Mouse (Mus musculus): ENCODE data around the gene Ptrh2. TPM values are rescaled to one million over a fixed set of nuclear protein-coding genes. Genes with fewer than 3 reads are reported as not detected.
A peak's percentile ranks its signal among the peaks of the same experiment; 100 is the strongest.

The Ptrh2 gene
- polyA plus RNA-seq, 1 experiment from 2014 or later, result 30.4 TPM

GRCm38 (mm10) chr11:86649542-86649941 is 34.2 kb upstream of the Ptrh2 start:
- Histone ChIP-seq H3K27me3 (ENCODE audit: control insufficient read depth, insufficient read depth, low read length) (no peaks in the 10 kb centered on the region), H3K4me2 (replicated peaks) (no peak overlapping the region), H3K9me3 (ENCODE audit: control insufficient read depth, low read length) (no peaks in the 10 kb centered on the region), H3K9ac (no peak overlapping the region), H3K27ac (no peak overlapping the region), H3K4me3 (replicated peaks; ENCODE audit: low read length) (no peak overlapping the region), H3K4me1 (replicated peaks; ENCODE audit: control insufficient read depth, insufficient read depth, low read length) (no peaks in the 10 kb centered on the region), H3K36me3 (replicated peaks; ENCODE audit: control insufficient read depth, insufficient read depth) (no peaks in the 10 kb centered on the region)
- DNase-seq (ENCODE audit: low spot score) (no peak), ATAC-seq (ENCODE audit: low FRiP score) (no peak)
- 93% methylated on average over 1 of the region's 1 CpGs for WGBS

DNA sequence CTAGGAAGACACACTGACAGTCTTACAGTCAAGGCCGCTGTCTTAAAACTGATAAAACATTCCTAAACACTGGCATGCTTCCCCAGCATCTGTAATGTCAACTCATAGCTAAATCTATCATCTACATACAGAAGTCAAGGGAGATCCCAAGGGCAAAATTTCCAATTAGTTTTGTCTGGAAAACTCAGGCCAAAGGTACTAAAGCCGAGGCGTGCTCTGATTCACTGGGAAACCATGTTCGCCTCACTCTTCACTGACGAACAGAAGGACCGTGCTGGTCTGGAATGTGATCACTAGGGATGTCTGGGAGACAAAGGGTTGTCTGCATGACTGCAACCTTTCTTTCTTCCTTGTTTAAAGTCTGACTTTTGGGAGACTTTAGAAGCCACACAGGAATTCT is 33.1 kb upstream of the Ptrh2 start:
- 39% methylated on average over 6 of the region's 6 CpGs for WGBS
- no peak overlapping the region for H3K27ac ChIP-seq
- no peaks in the 10 kb centered on the region for H3K36me3 ChIP-seq (replicated peaks; ENCODE audit: control insufficient read depth, insufficient read depth)
- H3K4me1 ChIP-seq (replicated peaks; ENCODE audit: control insufficient read depth, insufficient read depth, low read length), result no peaks in the 10 kb centered on the region
- no peaks in the 10 kb centered on the region for H3K27me3 ChIP-seq (ENCODE audit: control insufficient read depth, insufficient read depth, low read length)
- no peak overlapping the region for H3K4me3 ChIP-seq (replicated peaks; ENCODE audit: low read length)
- no peak overlapping the region for H3K9ac ChIP-seq
- ATAC-seq (ENCODE audit: low FRiP score) (no peak), DNase-seq (ENCODE audit: low spot score) (no peak)
- H3K9me3 ChIP-seq (ENCODE audit: control insufficient read depth, low read length), result no peaks in the 10 kb centered on the region
- no peak overlapping the region for H3K4me2 ChIP-seq (replicated peaks)

- Histone ChIP-seq H3K4me1 (replicated peaks; ENCODE audit: control insufficient read depth, insufficient read depth, low read length) (no peaks in the 10 kb centered on the region), H3K4me2 (replicated peaks) (no peak overlapping the region), H3K27me3 (ENCODE audit: control insufficient read depth, insufficient read depth, low read length) (no peaks in the 10 kb centered on the region), H3K36me3 (replicated peaks; ENCODE audit: control insufficient read depth, insufficient read depth) (no peaks in the 10 kb centered on the region), H3K27ac (no peak overlapping the region), H3K9ac (no peak overlapping the region), H3K4me3 (replicated peaks; ENCODE audit: low read length) (no peak overlapping the region), H3K9me3 (ENCODE audit: control insufficient read depth, low read length) (no peaks in the 10 kb centered on the region)
- no peak for DNase-seq (ENCODE audit: low spot score)
- no peak for ATAC-seq (ENCODE audit: low FRiP score)
- 93% methylated on average over 4 of the region's 4 CpGs for WGBS
These were observed 31.2 kb upstream of the Ptrh2 start for GRCm38 (mm10) chr11:86652578-86652979.

GRCm38 (mm10) chr11:86653446-86653845 is 30.3 kb upstream of the Ptrh2 start:
- Histone ChIP-seq H3K27ac (no peak overlapping the region), H3K4me1 (replicated peaks; ENCODE audit: control insufficient read depth, insufficient read depth, low read length) (no peaks in the 10 kb centered on the region), H3K9ac (no peak overlapping the region), H3K9me3 (ENCODE audit: control insufficient read depth, low read length) (no peaks in the 10 kb centered on the region), H3K36me3 (replicated peaks; ENCODE audit: control insufficient read depth, insufficient read depth) (no peaks in the 10 kb centered on the region), H3K4me3 (replicated peaks; ENCODE audit: low read length) (no peak overlapping the region), H3K4me2 (replicated peaks) (no peak overlapping the region), H3K27me3 (ENCODE audit: control insufficient read depth, insufficient read depth, low read length) (no peaks in the 10 kb centered on the region)
- DNase-seq (ENCODE audit: low spot score) (peak; percentile 84), ATAC-seq (ENCODE audit: low FRiP score) (no peak)
- 47% methylated on average over 3 of the region's 3 CpGs for WGBS

DNA sequence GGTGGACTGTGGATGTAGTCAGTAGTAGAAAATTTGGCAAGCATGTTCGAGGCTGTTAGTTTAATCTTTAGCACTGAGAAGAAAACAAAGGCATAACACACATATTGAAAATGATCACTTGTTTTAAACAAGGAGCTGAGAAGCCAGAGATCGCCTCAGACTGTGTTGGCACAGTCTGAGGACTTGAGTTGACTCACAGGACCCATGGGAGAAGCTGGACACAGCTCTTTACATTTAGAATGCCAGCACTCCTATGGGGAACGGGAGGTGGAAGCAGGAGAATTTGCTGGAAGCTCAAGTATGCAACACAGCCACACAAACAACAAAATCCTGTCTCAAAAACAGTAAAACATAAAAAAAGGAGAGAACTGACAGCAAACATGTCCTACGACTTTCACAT is 29.7 kb upstream of the Ptrh2 start:
- H3K36me3 ChIP-seq (replicated peaks; ENCODE audit: control insufficient read depth, insufficient read depth), result peaks cover 4% of the 10 kb centered on the region; the same call in 1 of the 2 replicates
- H3K9ac ChIP-seq, result no peak overlapping the region
- no peaks in the 10 kb centered on the region for H3K9me3 ChIP-seq (ENCODE audit: control insufficient read depth, low read length)
- DNase-seq (ENCODE audit: low spot score) (no peak), ATAC-seq (ENCODE audit: low FRiP score) (no peak)
- H3K27ac ChIP-seq, result no peak overlapping the region
- no peaks in the 10 kb centered on the region for H3K4me1 ChIP-seq (replicated peaks; ENCODE audit: control insufficient read depth, insufficient read depth, low read length)
- WGBS, result 91% methylated on average over 4 of the region's 4 CpGs
- no peak overlapping the region for H3K4me3 ChIP-seq (replicated peaks; ENCODE audit: low read length)
- H3K4me2 ChIP-seq (replicated peaks), result no peak overlapping the region
- no peaks in the 10 kb centered on the region for H3K27me3 ChIP-seq (ENCODE audit: control insufficient read depth, insufficient read depth, low read length)

- ATAC-seq (ENCODE audit: low FRiP score) (no peak), DNase-seq (ENCODE audit: low spot score) (peak; percentile 66)
- 63% methylated on average over 1 of the region's 1 CpGs for WGBS
- Histone ChIP-seq H3K4me1 (replicated peaks; ENCODE audit: control insufficient read depth, insufficient read depth, low read length) (no peaks in the 10 kb centered on the region), H3K4me3 (replicated peaks; ENCODE audit: low read length) (no peak overlapping the region), H3K9ac (no peak overlapping the region), H3K9me3 (ENCODE audit: control insufficient read depth, low read length) (no peaks in the 10 kb centered on the region), H3K36me3 (replicated peaks; ENCODE audit: control insufficient read depth, insufficient read depth) (peaks cover 14% of the 10 kb centered on the region), H3K27me3 (ENCODE audit: control insufficient read depth, insufficient read depth, low read length) (no peaks in the 10 kb centered on the region), H3K27ac (no peak overlapping the region), H3K4me2 (replicated peaks) (no peak overlapping the region)
These were observed 28.1 kb upstream of the Ptrh2 start for GRCm38 (mm10) chr11:86655671-86656070.

DNA sequence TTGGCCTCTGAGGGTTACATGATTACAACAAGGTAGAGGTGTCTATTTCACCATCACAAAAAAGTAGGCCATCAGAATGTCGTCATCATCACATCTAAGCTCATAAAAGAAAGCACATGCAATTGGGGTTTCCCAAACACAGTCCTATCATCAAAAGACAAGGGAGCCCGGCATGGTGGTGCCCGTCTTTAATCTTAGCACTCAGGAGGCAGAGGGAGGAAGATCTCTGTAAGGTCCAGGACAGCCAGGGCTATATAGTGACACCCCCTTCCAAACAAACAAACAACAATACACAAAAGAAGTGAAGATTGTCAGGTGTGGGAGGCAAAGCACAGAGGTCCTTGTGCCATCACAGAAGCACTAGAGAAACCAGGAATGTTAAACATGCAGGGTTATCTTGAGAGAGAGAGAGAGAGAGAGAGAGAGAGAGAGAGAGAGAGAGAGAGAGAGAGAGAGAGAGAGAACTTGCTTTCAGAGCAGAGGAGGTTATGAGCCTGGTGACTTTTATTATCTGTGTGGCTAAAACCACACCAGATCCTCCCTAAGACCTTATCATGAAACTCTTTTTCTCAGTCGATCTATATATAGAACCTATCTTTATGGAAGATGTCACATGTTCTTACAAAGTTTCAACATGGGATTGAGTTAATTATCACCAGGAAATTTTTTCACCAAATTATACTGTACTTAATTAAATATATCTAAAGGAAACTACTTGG is 26.8 kb upstream of the Ptrh2 start:
- Histone ChIP-seq H3K9ac (no peak overlapping the region), H3K36me3 (replicated peaks; ENCODE audit: control insufficient read depth, insufficient read depth) (peaks cover 24% of the 10 kb centered on the region), H3K9me3 (ENCODE audit: control insufficient read depth, low read length) (no peaks in the 10 kb centered on the region), H3K27ac (no peak overlapping the region), H3K4me1 (replicated peaks; ENCODE audit: control insufficient read depth, insufficient read depth, low read length) (no peaks in the 10 kb centered on the region), H3K27me3 (ENCODE audit: control insufficient read depth, insufficient read depth, low read length) (no peaks in the 10 kb centered on the region), H3K4me3 (replicated peaks; ENCODE audit: low read length) (no peak overlapping the region), H3K4me2 (replicated peaks) (no peak overlapping the region)
- no peak for ATAC-seq (ENCODE audit: low FRiP score)
- WGBS, result 98% methylated on average over 4 of the region's 4 CpGs
- DNase-seq (ENCODE audit: low spot score), result no peak

- H3K27ac ChIP-seq, result no peak overlapping the region
- DNase-seq (ENCODE audit: low spot score), result no peak
- H3K36me3 ChIP-seq (replicated peaks; ENCODE audit: control insufficient read depth, insufficient read depth), result peaks cover 32% of the 10 kb centered on the region
- H3K4me2 ChIP-seq (replicated peaks), result no peak overlapping the region
- no peak for ATAC-seq (ENCODE audit: low FRiP score)
- no peaks in the 10 kb centered on the region for H3K27me3 ChIP-seq (ENCODE audit: control insufficient read depth, insufficient read depth, low read length)
- H3K4me1 ChIP-seq (replicated peaks; ENCODE audit: control insufficient read depth, insufficient read depth, low read length), result no peaks in the 10 kb centered on the region
- H3K9me3 ChIP-seq (ENCODE audit: control insufficient read depth, low read length), result no peaks in the 10 kb centered on the region
- no peak overlapping the region for H3K9ac ChIP-seq
- H3K4me3 ChIP-seq (replicated peaks; ENCODE audit: low read length), result no peak overlapping the region
These were observed 25.9 kb upstream of the Ptrh2 start for GRCm38 (mm10) chr11:86657863-86658262.

DNA sequence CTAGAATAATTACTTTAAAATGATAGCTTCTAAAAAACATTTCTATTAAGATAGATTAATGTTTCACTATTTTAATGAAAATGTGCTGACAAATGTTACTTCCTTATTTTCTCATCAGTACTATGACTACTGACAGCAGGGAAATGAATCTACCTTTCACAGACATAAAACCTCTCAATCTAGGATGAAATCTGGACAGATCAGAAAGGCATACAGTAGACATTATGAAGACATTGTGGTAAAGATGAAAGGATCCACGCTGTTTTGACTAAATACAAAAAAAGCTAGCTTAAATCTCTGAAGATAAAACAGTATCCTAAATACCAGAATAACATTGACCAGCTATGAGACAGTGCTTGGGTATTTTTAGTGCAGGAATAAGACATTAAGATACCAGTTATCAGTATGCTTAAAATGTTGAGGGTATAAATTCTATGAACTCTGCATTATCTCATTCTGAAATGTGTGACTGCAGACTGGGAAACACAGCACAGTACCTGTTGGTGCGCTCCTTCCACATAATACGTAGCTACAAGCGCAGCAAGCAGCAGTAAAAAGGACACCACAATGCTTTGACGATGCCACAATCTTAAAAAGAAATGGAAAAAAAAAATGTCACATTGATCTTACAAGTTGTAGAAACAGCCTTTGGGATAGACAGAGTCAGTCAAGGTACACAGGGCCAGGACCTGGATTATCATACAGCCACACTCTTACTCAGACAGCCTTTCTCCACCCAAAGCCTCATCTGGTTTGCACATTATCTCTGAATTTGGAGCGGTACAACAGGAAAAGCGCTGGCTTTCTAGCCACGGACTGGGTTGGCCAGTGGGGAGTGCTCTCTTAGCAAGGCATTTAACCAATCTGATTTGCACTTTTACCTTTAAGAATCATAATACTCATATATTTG is 20.5 kb upstream of the Ptrh2 start:
- Histone ChIP-seq H3K4me2 (replicated peaks) (no peak overlapping the region), H3K9me3 (ENCODE audit: control insufficient read depth, low read length) (no peaks in the 10 kb centered on the region), H3K9ac (no peak overlapping the region), H3K27me3 (ENCODE audit: control insufficient read depth, insufficient read depth, low read length) (no peaks in the 10 kb centered on the region), H3K27ac (no peak overlapping the region), H3K36me3 (replicated peaks; ENCODE audit: control insufficient read depth, insufficient read depth) (peaks cover 61% of the 10 kb centered on the region), H3K4me1 (replicated peaks; ENCODE audit: control insufficient read depth, insufficient read depth, low read length) (no peaks in the 10 kb centered on the region), H3K4me3 (replicated peaks; ENCODE audit: low read length) (no peak overlapping the region)
- DNase-seq (ENCODE audit: low spot score) (no peak), ATAC-seq (ENCODE audit: low FRiP score) (no peak)
- WGBS, result 95% methylated on average over 8 of the region's 8 CpGs

All from hindbrain, embryonic 14.5 days (tissue).